Mouse (Mus musculus) neutrophil, adult 5-6 weeks (primary cell): ENCODE data around the gene Commd1. TPM values are rescaled to one million over a fixed set of nuclear protein-coding genes. Genes with fewer than 3 reads are reported as not detected.
A peak's percentile ranks its signal among the peaks of the same experiment; 100 is the strongest.

Experiments used
- ATAC-seq: fragments of 151-379, 151-347 bp; 2 replicates; pipeline ENCODE4 v1.8.0; 2017; ENCODE audit warnings: mild to moderate bottlenecking, moderate TSS enrichment; ENCODE audit not compliant: insufficient number of reproducible peaks, poor library complexity, low FRiP score, severe bottlenecking; ENCODE audit errors: extremely low read depth
- total RNA-seq: library from RNA; stranded (forward); fragments of 200-1000 nt; gene quantifications from 2 replicates; pipeline ENCODE4 v1.2.3, GENCODE M21; 2017

Commd1 gene
- total RNA-seq, 1 experiment from 2014 or later: 13.6 TPM

- ATAC-seq: no peak
Observed at GRCm38 (mm10) chr11:22957791-22958374, 24.3 kb downstream of the Commd1 start.

GRCm38 (mm10) chr11:22956830-22957229 is 25.4 kb downstream of the Commd1 start:
- ATAC-seq: peak; percentile 77

- ATAC-seq: no peak
Observed at GRCm38 (mm10) chr11:22956346-22956745, 25.8 kb downstream of the Commd1 start.

- ATAC-seq: no peak
Observed at GRCm38 (mm10) chr11:22952668-22953067, 29.5 kb downstream of the Commd1 start.

- ATAC-seq: no peak
Observed at GRCm38 (mm10) chr11:22950131-22950530, 32.1 kb downstream of the Commd1 start.

GRCm38 (mm10) chr11:22949101-22949500 is 33.1 kb downstream of the Commd1 start:
- ATAC-seq: no peak

GRCm38 (mm10) chr11:22938983-22939382 is 43.2 kb downstream of the Commd1 start:
- no peak for ATAC-seq

GRCm38 (mm10) chr11:22937716-22938316 is 44.4 kb downstream of the Commd1 start:
- ATAC-seq: no peak

GRCm38 (mm10) chr11:22936446-22937125 is 45.6 kb downstream of the Commd1 start:
- ATAC-seq: peak; percentile 96

GRCm38 (mm10) chr11:22932167-22932566 is 50.0 kb downstream of the Commd1 start:
- ATAC-seq: no peak

GRCm38 (mm10) chr11:22931320-22931905 is 50.8 kb downstream of the Commd1 start:
- ATAC-seq: no peak

GRCm38 (mm10) chr11:22930129-22930528 is 52.1 kb downstream of the Commd1 start:
- peak; percentile 50; the same call in 1 of the 2 replicates for ATAC-seq

- peak; percentile 73; the same call in 1 of the 2 replicates for ATAC-seq
Observed at GRCm38 (mm10) chr11:22928586-22929169, 53.5 kb downstream of the Commd1 start.

- ATAC-seq: no peak
Observed at GRCm38 (mm10) chr11:22923606-22924005, 58.6 kb downstream of the Commd1 start.

- no peak for ATAC-seq
Observed at GRCm38 (mm10) chr11:22922546-22922945, 59.6 kb downstream of the Commd1 start.

- no peak for ATAC-seq
Observed at GRCm38 (mm10) chr11:22919336-22919735, 62.8 kb downstream of the Commd1 start.

- no peak for ATAC-seq
Observed at GRCm38 (mm10) chr11:22917786-22918185, 64.4 kb downstream of the Commd1 start.

GRCm38 (mm10) chr11:22913744-22914143 is 68.4 kb downstream of the Commd1 start:
- ATAC-seq: no peak

- ATAC-seq: no peak
Observed at GRCm38 (mm10) chr11:22911831-22912230, 70.4 kb downstream of the Commd1 start.
